Mouse (Mus musculus) spleen, adult 2 months (tissue): ENCODE measurements at regions not wholly inside any gene's neighbourhood (a gene's known extent, or its start where the extent isn't known, plus 50 kb on each side); places are given as distances from the start of the nearest gene placed in this dataset.

Experiments used
- DNase-seq, 2 experiments: peaks; one replicate each; pipeline versions ENCODE4 v3.0.0 to v3.0.0-alpha.2; 2012 to 2021; ENCODE audit warnings: low spot score in 2 of 2, low read depth in 1 of 2
- H3K27ac ChIP-seq: fragments of 200-500 bp; 2 replicates; pipeline ENCODE4 v1.5.1; 2012; ENCODE audit warnings: low read length, inconsistent platforms; ENCODE audit not compliant: insufficient read depth
- H3K27me3 ChIP-seq: fragments of 200-500 bp; 2 replicates; pipeline ENCODE4 v1.6.1; 2012; ENCODE audit warnings: mild to moderate bottlenecking, moderate library complexity, low read length, inconsistent platforms; ENCODE audit not compliant: control insufficient read depth, insufficient read depth
- H3K36me3 ChIP-seq: fragments of 200-500 bp; 2 replicates; pipeline ENCODE4 v1.6.1; 2012; ENCODE audit warnings: mild to moderate bottlenecking, low read length, inconsistent platforms; ENCODE audit not compliant: control insufficient read depth, insufficient read depth
- H3K4me1 ChIP-seq: fragments of 200-500 bp; 2 replicates; pipeline ENCODE4 v1.6.1; 2011; ENCODE audit warnings: inconsistent platforms; ENCODE audit not compliant: control insufficient read depth, insufficient read depth, insufficient read length
- H3K4me3 ChIP-seq: fragments of 200-500 bp; 2 replicates; pipeline ENCODE4 v1.5.1; 2011; ENCODE audit warnings: mild to moderate bottlenecking, inconsistent platforms; ENCODE audit not compliant: insufficient read depth, insufficient read length; ENCODE audit errors: extremely low read depth
- CTCF ChIP-seq: fragments of 200-500 bp; IDR thresholded peaks from 2 replicates; pipeline ENCODE4 v1.5.1; 2011; ENCODE audit warnings: mild to moderate bottlenecking, inconsistent platforms; ENCODE audit not compliant: insufficient read depth, insufficient read length, insufficient replicate concordance; ENCODE audit errors: extremely low read depth
- POLR2A ChIP-seq: fragments of 200-500 bp; IDR thresholded peaks from 2 replicates; pipeline ENCODE4 v1.6.1; 2011; ENCODE audit warnings: low read depth, low read length, inconsistent platforms
- WGBS: fragments of 180-500 bp; shearing (Covaris S2); methylation state at CpG from one replicate; pipeline ENCODE4 v1.1.7; 2018; 5-methylcytosine and 5-hydroxymethylcytosine counted together

DNA sequence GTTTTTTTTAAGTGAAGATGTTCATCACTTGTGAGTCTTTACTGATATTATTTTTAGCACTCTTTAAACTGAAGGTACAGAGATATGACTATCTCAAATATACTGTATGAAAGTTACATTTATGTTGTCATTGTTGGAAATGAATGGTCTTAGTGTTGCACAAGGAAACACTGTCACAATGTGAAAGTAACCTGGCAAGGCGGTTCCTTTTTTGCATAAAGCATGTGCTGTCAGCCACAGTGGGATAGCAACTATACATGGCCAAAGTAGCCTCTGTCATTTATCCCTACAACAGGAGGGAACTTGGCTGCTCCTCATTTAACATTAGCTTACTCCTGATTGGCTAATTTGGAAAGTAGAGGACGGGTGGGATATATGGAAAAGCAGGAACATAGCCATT, 94.3 kb downstream of the Gm5447 start:
- TF ChIP-seq POLR2A = no peak
- TF ChIP-seq CTCF = no peak
- Histone ChIP-seq H3K27me3 (no peaks in the 10 kb centered on the region), H3K27ac (no peak overlapping the region), H3K36me3 (no peaks in the 10 kb centered on the region), H3K4me1 (no peaks in the 10 kb centered on the region), H3K4me3 (no peak overlapping the region)
- 57% methylated on average over 2 of the region's 2 CpGs for WGBS
- no peak for DNase-seq

GRCm38 (mm10) chr13:31076541-31076940, 102.5 kb downstream of the Gm5447 start:
- Histone ChIP-seq H3K36me3 (no peaks in the 10 kb centered on the region), H3K4me3 (no peak overlapping the region), H3K27me3 (peaks cover 9% of the 10 kb centered on the region; the same call in 1 of the 2 replicates), H3K4me1 (no peaks in the 10 kb centered on the region), H3K27ac (no peak overlapping the region)
- no peak for TF ChIP-seq POLR2A
- no peak for DNase-seq
- WGBS = 67% methylated on average over 5 of the region's 5 CpGs

- Histone ChIP-seq H3K36me3 (no peaks in the 10 kb centered on the region), H3K4me3 (no peak overlapping the region), H3K4me1 (no peaks in the 10 kb centered on the region), H3K27ac (no peak overlapping the region), H3K27me3 (peaks cover 9% of the 10 kb centered on the region; the same call in 1 of the 2 replicates)
- TF ChIP-seq POLR2A (no peak), CTCF (no peak)
- WGBS = 70% methylated on average over 3 of the region's 3 CpGs
- no peak for DNase-seq
These were observed 104.7 kb downstream of the Gm5447 start for GRCm38 (mm10) chr13:31078751-31079150.

DNA sequence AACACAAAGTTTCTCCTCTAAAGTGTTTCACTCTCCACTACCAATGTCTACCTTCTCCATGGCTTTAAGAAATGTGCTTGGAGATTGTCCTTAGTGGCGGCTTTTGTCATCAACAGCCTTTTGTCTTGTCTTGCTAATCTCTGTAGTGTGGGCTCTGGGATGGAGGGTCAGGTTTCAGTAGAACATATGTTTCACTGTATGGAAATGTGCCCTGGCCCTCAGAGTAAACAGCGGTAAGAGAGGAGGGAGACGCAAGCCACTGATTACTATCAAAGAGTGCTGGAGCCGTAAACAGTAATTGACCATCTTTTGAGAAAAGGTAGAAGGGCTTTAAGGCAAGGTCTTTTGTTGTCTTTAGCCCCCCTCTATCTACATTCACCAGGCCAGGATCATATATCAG, 106.2 kb downstream of the Gm5447 start:
- no peak for DNase-seq
- Histone ChIP-seq H3K27ac (no peak overlapping the region), H3K36me3 (no peaks in the 10 kb centered on the region), H3K27me3 (peaks cover 9% of the 10 kb centered on the region; the same call in 1 of the 2 replicates), H3K4me1 (no peaks in the 10 kb centered on the region), H3K4me3 (no peak overlapping the region)
- no peak for TF ChIP-seq CTCF
- TF ChIP-seq POLR2A = no peak
- WGBS = 20% methylated on average over 4 of the region's 4 CpGs

- Histone ChIP-seq H3K4me3 (no peak overlapping the region), H3K27me3 (peaks cover 9% of the 10 kb centered on the region; the same call in 1 of the 2 replicates), H3K27ac (no peak overlapping the region), H3K36me3 (no peaks in the 10 kb centered on the region), H3K4me1 (no peaks in the 10 kb centered on the region)
- no peak for TF ChIP-seq POLR2A
- TF ChIP-seq CTCF = peak; percentile 52; the same call in 1 of the 2 replicates
- peak; percentile 11 to 22 for DNase-seq
- 31% methylated on average over 13 of the region's 13 CpGs for WGBS
These were observed 108.6 kb downstream of the Gm5447 start for GRCm38 (mm10) chr13:31082448-31083140.

DNA sequence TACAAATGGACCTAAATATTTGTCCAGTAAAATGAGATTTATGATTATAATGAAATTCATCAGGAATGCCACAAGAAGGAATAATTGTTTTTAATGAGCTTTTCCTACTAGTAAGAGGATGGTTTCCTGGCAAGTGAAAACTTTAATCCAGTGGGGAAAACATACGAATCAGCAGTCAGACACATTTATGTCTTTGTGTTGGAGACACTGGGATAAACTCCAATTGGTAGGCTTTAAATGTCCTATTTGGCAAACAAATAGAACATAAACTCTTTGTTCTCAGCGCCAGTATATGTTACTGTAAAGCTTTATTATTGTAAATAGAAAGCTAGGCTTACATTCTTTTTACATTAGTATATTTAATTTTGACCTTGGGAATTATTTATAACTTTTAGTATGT, 127.0 kb downstream of the Gm5447 start:
- no peak for TF ChIP-seq CTCF
- no peak for TF ChIP-seq POLR2A
- Histone ChIP-seq H3K4me3 (no peak overlapping the region), H3K4me1 (no peaks in the 10 kb centered on the region), H3K27ac (no peak overlapping the region), H3K27me3 (no peaks in the 10 kb centered on the region), H3K36me3 (no peaks in the 10 kb centered on the region)
- WGBS = 75% methylated on average over 2 of the region's 2 CpGs
- no peak for DNase-seq

GRCm38 (mm10) chr13:31107434-31107833, 133.4 kb downstream of the Gm5447 start:
- Histone ChIP-seq H3K27ac (no peak overlapping the region), H3K4me3 (no peak overlapping the region), H3K27me3 (no peaks in the 10 kb centered on the region), H3K4me1 (no peaks in the 10 kb centered on the region), H3K36me3 (no peaks in the 10 kb centered on the region)
- DNase-seq = no peak
- WGBS = 74% methylated on average over 2 of the region's 2 CpGs
- TF ChIP-seq POLR2A (no peak), CTCF (no peak)
